Mouse (Mus musculus): ENCODE data around the gene Homer3. TPM values are rescaled to one million over a fixed set of nuclear protein-coding genes. Genes with fewer than 3 reads are reported as not detected.

Homer3 gene
- polyA plus RNA-seq, 1 experiment from 2014 or later, result 18.5 TPM

DNA sequence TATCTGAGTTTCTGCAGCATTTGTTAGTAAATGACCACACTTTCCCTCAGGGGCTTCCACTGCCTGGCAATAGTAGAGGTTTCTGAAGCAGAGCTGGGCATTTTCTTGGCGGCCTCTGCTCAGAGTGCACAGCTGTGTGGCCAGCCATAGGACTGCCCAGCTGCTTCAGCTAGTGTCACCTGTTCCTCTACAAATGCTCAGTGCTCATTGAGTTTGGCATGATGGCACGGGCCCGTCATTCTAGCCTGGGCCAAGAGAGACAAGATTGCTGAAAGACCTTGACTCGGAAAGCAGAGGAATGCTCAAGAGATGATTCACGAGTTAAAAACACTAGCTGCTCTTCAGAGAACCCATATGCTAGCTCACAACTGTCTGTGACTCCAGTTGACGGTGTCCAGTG, 36.0 kb upstream of the Homer3 start:
- no peak for ATAC-seq
- 92% methylated on average over 6 of the region's 6 CpGs for WGBS
- no peak for TF ChIP-seq CTCF (IDR thresholded peaks at IDR 0.05; ENCODE audit: low read depth)
- Histone ChIP-seq H3K4me2 (replicated peaks; ENCODE audit: low read depth) (no peak overlapping the region), H3K36me3 (ENCODE audit: control insufficient read depth, insufficient read depth) (peaks cover 69% of the 10 kb centered on the region), H3K4me1 (replicated peaks; ENCODE audit: control insufficient read depth, insufficient read depth, low read length) (no peaks in the 10 kb centered on the region), H3K27me3 (replicated peaks; ENCODE audit: control insufficient read depth, insufficient read depth, low read length) (no peaks in the 10 kb centered on the region), H3K9ac (ENCODE audit: low read depth, low read length) (no peak overlapping the region), H3K4me3 (ENCODE audit: low read depth, low read length) (no peak overlapping the region), H3K27ac (ENCODE audit: low read depth, low read length) (no peak overlapping the region), H3K9me3 (ENCODE audit: control insufficient read depth) (no peaks in the 10 kb centered on the region)

DNA sequence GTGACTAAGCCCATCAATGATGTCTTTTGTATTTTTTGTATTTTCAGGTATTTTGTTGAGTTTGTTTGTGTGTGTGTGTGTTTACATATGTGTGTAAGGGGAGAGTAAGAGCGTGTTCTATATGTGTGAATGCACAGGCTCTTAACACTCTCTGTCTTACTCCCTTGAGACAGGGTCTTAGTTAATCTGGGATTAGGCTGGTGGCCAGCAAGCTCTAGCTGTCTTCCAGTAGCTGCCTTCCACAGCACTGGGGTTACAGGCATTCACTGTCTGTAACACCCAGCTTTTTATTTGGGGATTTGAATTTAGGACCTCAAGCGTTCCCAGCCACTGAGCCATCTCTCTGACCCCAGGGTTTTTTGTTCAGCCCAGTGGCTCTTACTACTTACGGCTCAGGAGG, 34.8 kb upstream of the Homer3 start:
- 91% methylated on average over 3 of the region's 3 CpGs for WGBS
- Histone ChIP-seq H3K27me3 (replicated peaks; ENCODE audit: control insufficient read depth, insufficient read depth, low read length) (no peaks in the 10 kb centered on the region), H3K9ac (ENCODE audit: low read depth, low read length) (no peak overlapping the region), H3K4me2 (replicated peaks; ENCODE audit: low read depth) (no peak overlapping the region), H3K4me3 (ENCODE audit: low read depth, low read length) (no peak overlapping the region), H3K9me3 (ENCODE audit: control insufficient read depth) (no peaks in the 10 kb centered on the region), H3K4me1 (replicated peaks; ENCODE audit: control insufficient read depth, insufficient read depth, low read length) (no peaks in the 10 kb centered on the region), H3K36me3 (ENCODE audit: control insufficient read depth, insufficient read depth) (peaks cover 69% of the 10 kb centered on the region), H3K27ac (ENCODE audit: low read depth, low read length) (no peak overlapping the region)
- ATAC-seq, result no peak
- no peak for TF ChIP-seq CTCF (IDR thresholded peaks at IDR 0.05; ENCODE audit: low read depth)

DNA sequence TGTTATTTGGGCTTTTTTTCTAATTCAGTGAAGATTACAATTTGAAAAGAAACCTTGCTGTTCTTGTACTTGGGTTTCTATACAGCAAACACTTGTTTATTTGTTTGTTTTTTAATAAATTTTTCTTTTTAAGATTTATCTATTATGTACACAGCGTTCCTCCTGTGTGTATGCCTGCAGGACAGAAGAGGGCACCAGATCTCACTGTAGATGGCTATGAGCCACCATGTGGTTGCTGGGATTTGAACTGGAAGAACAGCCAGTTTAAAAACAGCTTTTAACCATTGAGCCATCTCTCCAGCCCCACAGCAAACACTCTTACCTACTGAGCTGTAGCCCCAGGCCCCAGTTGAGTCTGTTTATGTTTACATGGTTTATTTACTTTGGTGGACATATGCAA, 28.0 kb upstream of the Homer3 start:
- Histone ChIP-seq H3K4me2 (replicated peaks; ENCODE audit: low read depth) (no peak overlapping the region), H3K9me3 (ENCODE audit: control insufficient read depth) (no peaks in the 10 kb centered on the region), H3K27ac (ENCODE audit: low read depth, low read length) (no peak overlapping the region), H3K4me3 (ENCODE audit: low read depth, low read length) (no peak overlapping the region), H3K9ac (ENCODE audit: low read depth, low read length) (no peak overlapping the region), H3K27me3 (replicated peaks; ENCODE audit: control insufficient read depth, insufficient read depth, low read length) (no peaks in the 10 kb centered on the region), H3K36me3 (ENCODE audit: control insufficient read depth, insufficient read depth) (peaks cover 95% of the 10 kb centered on the region), H3K4me1 (replicated peaks; ENCODE audit: control insufficient read depth, insufficient read depth, low read length) (no peaks in the 10 kb centered on the region)
- WGBS, result 79% methylated on average over 1 of the region's 1 CpGs
- ATAC-seq, result no peak
- peak; percentile 54 for TF ChIP-seq CTCF (IDR thresholded peaks at IDR 0.05; ENCODE audit: low read depth)

DNA sequence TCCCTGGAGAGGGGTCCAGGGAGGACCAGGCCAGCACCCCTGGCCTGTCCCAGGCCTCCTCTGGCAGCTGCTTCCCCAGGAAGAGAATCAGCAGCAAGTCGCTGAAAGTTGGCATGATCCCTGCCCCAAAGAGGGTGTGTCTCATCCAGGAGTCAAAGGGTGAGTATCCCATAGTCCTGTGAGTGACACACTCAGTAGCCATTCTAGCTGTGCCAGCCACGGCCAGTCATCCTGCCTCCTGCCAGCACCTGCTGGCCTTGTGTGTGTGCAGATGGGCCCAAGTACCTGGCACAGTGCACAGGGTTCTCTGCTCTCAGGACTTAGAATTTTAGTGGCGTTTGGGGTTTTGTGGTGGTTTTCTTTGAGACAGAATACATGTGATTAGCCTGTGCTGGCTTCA, 25.2 kb upstream of the Homer3 start:
- no peak for TF ChIP-seq CTCF (IDR thresholded peaks at IDR 0.05; ENCODE audit: low read depth)
- Histone ChIP-seq H3K36me3 (ENCODE audit: control insufficient read depth, insufficient read depth) (peaks cover 93% of the 10 kb centered on the region), H3K4me2 (replicated peaks; ENCODE audit: low read depth) (no peak overlapping the region), H3K9me3 (ENCODE audit: control insufficient read depth) (no peaks in the 10 kb centered on the region), H3K9ac (ENCODE audit: low read depth, low read length) (no peak overlapping the region), H3K4me1 (replicated peaks; ENCODE audit: control insufficient read depth, insufficient read depth, low read length) (no peaks in the 10 kb centered on the region), H3K27me3 (replicated peaks; ENCODE audit: control insufficient read depth, insufficient read depth, low read length) (no peaks in the 10 kb centered on the region), H3K4me3 (ENCODE audit: low read depth, low read length) (no peak overlapping the region), H3K27ac (ENCODE audit: low read depth, low read length) (no peak overlapping the region)
- no peak for ATAC-seq
- WGBS, result 80% methylated on average over 3 of the region's 3 CpGs

DNA sequence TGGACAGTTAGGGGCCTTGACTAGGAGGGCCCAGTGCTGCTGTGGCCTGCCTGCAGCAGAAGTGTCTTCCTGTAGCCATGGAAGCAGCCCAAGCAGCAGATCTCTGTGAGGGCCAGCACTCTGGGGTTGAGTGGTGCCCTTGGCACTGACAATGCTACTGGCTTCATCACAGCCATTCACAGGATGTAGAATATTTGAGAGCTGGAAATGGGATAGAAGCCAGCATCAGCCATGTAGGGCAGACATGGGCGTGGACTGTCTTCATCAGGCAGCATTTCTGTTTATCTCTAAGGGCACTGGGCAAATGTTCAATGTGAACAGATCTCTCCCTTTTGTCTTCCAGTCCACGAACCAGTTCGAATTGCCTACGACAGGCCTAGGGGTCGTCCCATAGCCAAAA, 24.0 kb upstream of the Homer3 start:
- Histone ChIP-seq H3K36me3 (ENCODE audit: control insufficient read depth, insufficient read depth) (peaks cover 93% of the 10 kb centered on the region), H3K4me3 (ENCODE audit: low read depth, low read length) (no peak overlapping the region), H3K9ac (ENCODE audit: low read depth, low read length) (no peak overlapping the region), H3K9me3 (ENCODE audit: control insufficient read depth) (no peaks in the 10 kb centered on the region), H3K27ac (ENCODE audit: low read depth, low read length) (no peak overlapping the region), H3K4me2 (replicated peaks; ENCODE audit: low read depth) (no peak overlapping the region), H3K4me1 (replicated peaks; ENCODE audit: control insufficient read depth, insufficient read depth, low read length) (no peaks in the 10 kb centered on the region), H3K27me3 (replicated peaks; ENCODE audit: control insufficient read depth, insufficient read depth, low read length) (no peaks in the 10 kb centered on the region)
- no peak for TF ChIP-seq CTCF (IDR thresholded peaks at IDR 0.05; ENCODE audit: low read depth)
- no peak for ATAC-seq
- WGBS, result 89% methylated on average over 5 of the region's 5 CpGs

DNA sequence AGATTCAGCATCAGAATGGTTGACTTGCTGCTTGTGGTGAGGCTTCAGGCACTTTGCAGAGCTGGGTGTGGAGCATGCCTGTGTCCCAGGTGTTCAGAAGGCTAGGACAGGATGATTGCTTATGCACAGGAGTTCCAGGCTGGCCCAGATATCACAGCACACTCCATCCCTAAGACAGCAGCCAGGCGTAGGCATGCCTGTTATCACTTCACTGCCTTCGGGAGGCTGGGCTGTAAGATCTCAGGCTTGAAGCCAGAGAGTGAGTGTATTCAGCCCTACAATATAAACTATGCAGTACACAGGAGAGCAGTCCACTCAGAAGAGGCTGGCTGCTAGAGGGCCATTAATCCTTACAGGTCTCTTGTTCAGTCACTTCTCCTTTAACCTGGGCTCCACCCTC, 23.6 kb upstream of the Homer3 start:
- no peak overlapping the region for H3K9ac ChIP-seq (ENCODE audit: low read depth, low read length)
- H3K27me3 ChIP-seq (replicated peaks; ENCODE audit: control insufficient read depth, insufficient read depth, low read length), result no peaks in the 10 kb centered on the region
- no peak overlapping the region for H3K27ac ChIP-seq (ENCODE audit: low read depth, low read length)
- H3K36me3 ChIP-seq (ENCODE audit: control insufficient read depth, insufficient read depth), result peaks cover 93% of the 10 kb centered on the region
- no peak overlapping the region for H3K4me3 ChIP-seq (ENCODE audit: low read depth, low read length)
- no peak overlapping the region for H3K4me2 ChIP-seq (replicated peaks; ENCODE audit: low read depth)
- H3K4me1 ChIP-seq (replicated peaks; ENCODE audit: control insufficient read depth, insufficient read depth, low read length), result no peaks in the 10 kb centered on the region
- TF ChIP-seq CTCF (IDR thresholded peaks at IDR 0.05; ENCODE audit: low read depth), result no peak
- H3K9me3 ChIP-seq (ENCODE audit: control insufficient read depth), result no peaks in the 10 kb centered on the region
- no peak for ATAC-seq
- 82% methylated on average over 2 of the region's 2 CpGs for WGBS

DNA sequence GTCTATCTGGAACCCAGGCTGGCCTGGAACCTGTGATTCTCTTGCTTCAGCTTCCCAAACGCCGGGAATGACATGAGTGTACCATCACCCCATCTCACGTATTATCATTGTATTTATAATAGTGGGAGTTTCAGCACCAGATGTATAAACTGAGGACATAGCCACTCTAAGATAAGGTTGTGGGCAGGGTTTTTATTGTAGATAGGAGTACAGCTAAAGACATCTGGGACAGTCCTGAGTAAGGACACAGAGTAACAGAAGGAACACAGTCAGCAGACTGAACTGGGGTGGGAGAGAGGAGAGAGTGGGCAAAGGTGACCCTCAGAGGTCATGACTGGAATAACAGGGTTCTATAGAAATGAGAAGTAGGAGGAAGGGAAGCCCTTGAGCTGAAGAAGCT, 15.0 kb upstream of the Homer3 start:
- H3K9me3 ChIP-seq (ENCODE audit: control insufficient read depth), result no peaks in the 10 kb centered on the region
- no peak overlapping the region for H3K27ac ChIP-seq (ENCODE audit: low read depth, low read length)
- 70% methylated on average over 3 of the region's 3 CpGs for WGBS
- H3K27me3 ChIP-seq (replicated peaks; ENCODE audit: control insufficient read depth, insufficient read depth, low read length), result no peaks in the 10 kb centered on the region
- peaks cover 21% of the 10 kb centered on the region; the same call in 1 of the 2 replicates for H3K36me3 ChIP-seq (ENCODE audit: control insufficient read depth, insufficient read depth)
- TF ChIP-seq CTCF (IDR thresholded peaks at IDR 0.05; ENCODE audit: low read depth), result no peak
- no peak overlapping the region for H3K4me2 ChIP-seq (replicated peaks; ENCODE audit: low read depth)
- no peak overlapping the region for H3K9ac ChIP-seq (ENCODE audit: low read depth, low read length)
- H3K4me3 ChIP-seq (ENCODE audit: low read depth, low read length), result no peak overlapping the region
- no peak for ATAC-seq
- H3K4me1 ChIP-seq (replicated peaks; ENCODE audit: control insufficient read depth, insufficient read depth, low read length), result peaks cover 2% of the 10 kb centered on the region; the same call in 1 of the 2 replicates
